Mouse (Mus musculus) forebrain, embryonic 16.5 days (tissue): Measurements from ENCODE around the gene Mtmr11. TPM values are rescaled to one million over a fixed set of nuclear protein-coding genes. Genes with fewer than 3 reads are reported as not detected.

Source experiments
- ATAC-seq: fragments of 200-750 bp; cut with Nextera tagmentation; 2 replicates; pipeline ENCODE4 v1.8.0; 2017; ENCODE audit warnings: mild to moderate bottlenecking, moderate library complexity
- H3K27ac ChIP-seq: fragments of 300-500 bp; sonication (generic); 2 replicates; pipeline ENCODE4 v1.5.1; 2014; ENCODE audit warnings: low read length, control low read depth
- H3K27me3 ChIP-seq: fragments of 300-500 bp; sonication (generic); replicated peaks from 2 replicates; pipeline ENCODE4 v1.6.1; 2014; ENCODE audit warnings: low read length; ENCODE audit not compliant: control insufficient read depth, insufficient read depth
- H3K36me3 ChIP-seq: fragments of 300-500 bp; sonication (generic); 2 replicates; pipeline ENCODE4 v1.6.1; 2014; ENCODE audit not compliant: control insufficient read depth, insufficient read depth
- H3K4me1 ChIP-seq: fragments of 300-500 bp; sonication (generic); replicated peaks from 2 replicates; pipeline ENCODE4 v1.6.1; 2014; ENCODE audit warnings: low read length; ENCODE audit not compliant: control insufficient read depth, insufficient read depth
- H3K4me2 ChIP-seq: fragments of 300-500 bp; sonication (generic); 2 replicates; pipeline ENCODE4 v1.6.1; 2014; ENCODE audit warnings: mild to moderate bottlenecking, low read length, control low read depth
- H3K4me3 ChIP-seq: fragments of 300-500 bp; sonication (generic); replicated peaks from 2 replicates; pipeline ENCODE4 v1.5.1; 2014; ENCODE audit warnings: mild to moderate bottlenecking, low read length, control low read depth
- H3K9ac ChIP-seq: fragments of 300-500 bp; sonication (generic); replicated peaks from 2 replicates; pipeline ENCODE4 v1.6.1; 2014; ENCODE audit warnings: low read depth, low read length, control low read depth
- H3K9me3 ChIP-seq: fragments of 300-500 bp; sonication (generic); 2 replicates; pipeline ENCODE4 v1.6.1; 2016; ENCODE audit warnings: low read length; ENCODE audit not compliant: control insufficient read depth
- WGBS: fragments of 180-500 bp; shearing (Covaris S2); extraction: QIAGEN DNeasy Blood & Tissue Kit; methylation state at CpG from one replicate; pipeline ENCODE4 v1.1.7; 2014; 5-methylcytosine and 5-hydroxymethylcytosine counted together
- polyA plus RNA-seq: library from polyadenylated mRNA; unstranded; fragments of >200 nt; fragmentation: Nextera tagmentation; extraction: Ambion mirVana; gene quantifications from 2 replicates; pipeline ENCODE4 v1.2.1, GENCODE M21; 2015

Gene Mtmr11
- 7.8 and 11.5 TPM in 2 replicates for polyA plus RNA-seq

DNA sequence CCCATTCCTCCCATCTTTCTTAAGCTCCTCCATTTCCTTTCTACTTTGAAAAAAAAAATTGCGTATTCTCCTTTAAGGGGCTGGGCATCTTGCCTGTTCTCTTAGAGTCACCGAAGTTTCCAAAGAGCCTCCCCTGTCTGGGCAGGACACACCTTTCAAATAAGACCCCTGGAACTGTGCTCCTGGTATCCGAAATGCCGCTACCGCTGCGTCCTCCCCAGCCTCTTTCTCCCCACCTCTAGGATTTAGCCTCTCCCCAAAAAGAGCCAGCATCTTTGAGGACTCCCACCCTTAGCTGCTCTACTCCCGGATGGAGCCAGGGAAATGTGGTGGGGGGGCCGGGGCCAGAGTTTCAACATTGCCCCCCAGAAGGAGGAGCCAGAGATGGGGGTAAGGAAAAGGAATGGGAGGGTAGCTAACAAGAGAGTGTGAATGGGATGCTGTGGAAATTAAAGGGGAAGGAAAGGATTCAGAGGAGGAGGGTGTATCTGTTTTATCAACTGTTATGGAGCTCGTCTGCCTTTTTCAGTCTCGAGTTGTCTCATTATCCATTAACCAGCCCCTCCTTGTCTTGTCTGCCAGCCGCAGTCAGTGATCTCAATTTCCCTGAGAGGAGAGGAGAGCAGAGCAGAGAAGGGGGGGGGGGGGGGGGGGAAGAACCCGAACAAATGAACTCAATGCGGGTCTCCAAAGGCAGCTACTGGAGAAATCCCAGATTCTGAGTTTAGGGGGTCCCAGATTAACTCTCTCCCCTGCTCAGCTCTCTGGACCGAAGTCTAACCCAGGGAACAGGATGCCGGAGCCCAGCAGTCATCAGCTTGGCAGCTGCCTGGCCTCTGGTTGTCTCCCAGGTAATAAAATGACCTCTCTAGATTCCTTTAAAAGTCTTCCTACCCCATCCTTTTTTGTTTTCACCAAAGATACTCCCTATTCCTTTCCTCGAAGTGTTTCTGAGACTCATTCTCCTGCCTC, at the start of gene Mtmr11:
Gene Mtmr11 (plus strand): TSS at position 136 of the 972 bp plus-strand sequence.
- Histone ChIP-seq H3K27me3 (no peaks in the 10 kb centered on the region), H3K4me1 (peaks cover 22% of the 10 kb centered on the region), H3K4me2 (peak within 1 kb of the TSS; percentile 99), H3K9ac (peak within 1 kb of the TSS; percentile 56), H3K36me3 (no peaks in the 10 kb centered on the region), H3K27ac (peak within 1 kb of the TSS; percentile 44), H3K9me3 (no peaks in the 10 kb centered on the region), H3K4me3 (peak within 1 kb of the TSS; percentile 51)
- WGBS, result 7% methylated on average over 16 of the region's 16 CpGs
- ATAC-seq, result 0 out of 2 replicates have a peak, but pooled peaks have one; percentile 31

DNA sequence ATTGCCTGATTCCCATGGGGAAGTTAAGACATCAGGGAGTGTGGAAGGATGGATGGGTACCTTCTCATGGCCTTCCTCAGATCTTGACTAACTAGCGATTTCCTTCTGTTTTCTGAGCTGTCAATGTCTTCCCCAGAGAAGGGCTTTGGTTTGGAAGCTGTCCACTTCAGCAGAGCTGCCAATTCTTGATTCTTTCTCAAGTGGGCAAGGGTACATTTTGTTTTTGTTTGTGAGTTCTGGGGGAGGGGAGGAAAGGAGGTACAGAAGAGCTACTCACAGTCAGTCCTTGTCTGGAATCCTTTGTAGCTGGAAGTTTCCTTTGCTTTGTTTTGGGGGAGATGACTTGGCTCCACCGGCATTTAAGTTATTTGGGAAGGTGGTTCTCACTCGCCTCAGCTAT, 48.6 kb upstream of the Mtmr11 start:
- H3K9ac ChIP-seq, result no peak overlapping the region
- H3K4me2 ChIP-seq, result no peak overlapping the region
- 58% methylated on average over 3 of the region's 3 CpGs for whole genome bisulfite sequencing
- H3K9me3 ChIP-seq, result no peaks in the 10 kb centered on the region
- no peaks in the 10 kb centered on the region for H3K27me3 ChIP-seq
- no peaks in the 10 kb centered on the region; the same call in 1 of the 2 replicates for H3K4me1 ChIP-seq
- H3K36me3 ChIP-seq, result no peaks in the 10 kb centered on the region
- no peak overlapping the region for H3K4me3 ChIP-seq
- H3K27ac ChIP-seq, result no peak overlapping the region
- no peak for ATAC-seq

DNA sequence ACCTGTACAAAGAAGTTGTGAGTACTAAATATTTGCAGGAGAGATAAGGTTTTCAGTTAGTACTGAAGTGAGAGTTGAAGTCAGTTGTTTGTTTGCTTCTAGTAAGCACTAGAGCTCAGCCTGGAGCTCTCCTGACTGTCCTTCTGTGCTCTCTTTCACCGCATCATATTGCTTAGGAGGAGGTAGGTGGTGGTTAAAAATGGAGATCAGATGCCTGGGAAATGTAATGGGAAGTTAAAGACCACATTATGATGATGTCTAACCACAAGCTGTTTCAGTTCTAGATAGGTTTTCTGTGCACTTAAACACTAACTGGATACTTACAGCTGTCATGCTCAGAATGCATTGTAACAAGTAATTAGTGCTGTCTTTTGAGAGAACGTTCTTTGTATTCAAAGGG, 43.7 kb upstream of the Mtmr11 start:
- Histone ChIP-seq H3K4me1 (no peaks in the 10 kb centered on the region; the same call in 1 of the 2 replicates), H3K9me3 (no peaks in the 10 kb centered on the region), H3K4me3 (no peak overlapping the region), H3K36me3 (no peaks in the 10 kb centered on the region), H3K27ac (no peak overlapping the region; the same call in 1 of the 2 replicates), H3K4me2 (no peak overlapping the region), H3K9ac (no peak overlapping the region), H3K27me3 (no peaks in the 10 kb centered on the region)
- 67% methylated on average over 2 of the region's 2 CpGs for WGBS
- no peak for ATAC-seq

DNA sequence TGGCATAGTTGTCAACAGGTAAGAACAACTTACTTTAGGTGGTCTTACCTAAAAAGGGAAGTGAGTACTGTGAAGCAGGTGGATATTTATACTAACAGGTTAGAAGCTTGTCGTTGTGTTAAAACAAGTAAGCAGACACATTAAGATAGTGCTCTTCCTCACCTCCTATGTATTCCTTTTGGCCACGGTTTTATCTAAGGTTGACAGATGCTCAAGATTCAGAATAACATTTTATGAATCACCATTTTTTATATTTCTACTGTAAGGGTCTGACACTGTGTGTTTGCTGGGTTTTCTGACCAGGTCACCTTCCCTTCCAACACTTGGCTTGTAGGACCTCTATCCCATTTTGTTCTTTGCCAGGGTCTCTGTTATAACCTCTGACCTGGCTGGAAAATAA, 43.1 kb upstream of the Mtmr11 start:
- no peaks in the 10 kb centered on the region for H3K27me3 ChIP-seq
- 94% methylated on average over 2 of the region's 2 CpGs for WGBS
- ATAC-seq, result no peak
- no peaks in the 10 kb centered on the region for H3K9me3 ChIP-seq
- H3K4me1 ChIP-seq, result no peaks in the 10 kb centered on the region
- H3K27ac ChIP-seq, result no peak overlapping the region
- no peaks in the 10 kb centered on the region for H3K36me3 ChIP-seq
- no peak overlapping the region for H3K9ac ChIP-seq
- H3K4me3 ChIP-seq, result no peak overlapping the region
- no peak overlapping the region for H3K4me2 ChIP-seq

DNA sequence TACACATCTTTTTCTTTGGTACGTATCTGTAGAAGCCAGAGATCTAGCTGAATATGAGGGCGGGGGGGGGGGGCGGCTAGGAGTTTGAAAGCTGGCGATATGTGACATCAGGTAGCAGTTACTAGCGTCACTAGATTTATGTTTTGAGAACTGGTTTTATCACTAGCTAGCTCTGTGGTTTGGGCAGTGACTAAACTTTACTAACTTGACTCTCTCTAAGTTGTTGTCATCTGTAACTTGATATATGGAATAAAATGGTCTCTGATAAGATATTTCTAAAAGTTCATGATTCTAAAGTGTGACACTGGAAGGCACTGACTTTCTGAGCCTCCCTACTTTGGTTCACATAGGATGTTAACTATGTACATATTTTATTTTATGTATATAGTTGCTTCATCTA, 37.6 kb upstream of the Mtmr11 start:
- Histone ChIP-seq H3K9ac (no peak overlapping the region), H3K4me3 (no peak overlapping the region), H3K4me1 (no peaks in the 10 kb centered on the region), H3K27ac (no peak overlapping the region), H3K36me3 (no peaks in the 10 kb centered on the region), H3K9me3 (no peaks in the 10 kb centered on the region), H3K4me2 (no peak overlapping the region), H3K27me3 (no peaks in the 10 kb centered on the region)
- ATAC-seq, result no peak
- WGBS, result 89% methylated on average over 5 of the region's 5 CpGs

DNA sequence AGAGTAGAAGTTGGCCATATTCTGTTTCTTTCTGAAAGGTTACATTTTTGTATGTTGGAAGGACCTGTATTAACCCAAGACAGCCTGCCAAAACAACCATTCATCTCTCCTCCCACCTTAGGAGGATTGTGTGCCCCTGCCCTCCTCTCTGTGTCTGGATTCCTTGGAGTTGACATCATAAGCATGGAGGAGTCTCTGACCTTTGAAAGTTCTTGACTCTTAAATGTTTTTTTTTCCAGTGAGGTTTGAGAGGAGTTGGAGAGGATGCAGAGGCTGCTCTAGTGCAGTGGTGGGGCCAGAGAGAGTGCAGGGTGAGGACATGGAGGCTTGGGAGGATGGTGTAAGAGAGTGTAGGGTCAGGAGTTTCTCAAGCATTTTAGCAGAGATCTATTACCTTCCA, 33.7 kb upstream of the Mtmr11 start:
- no peaks in the 10 kb centered on the region for H3K27me3 ChIP-seq
- H3K4me1 ChIP-seq, result no peaks in the 10 kb centered on the region
- no peak overlapping the region for H3K4me3 ChIP-seq
- no peak overlapping the region for H3K4me2 ChIP-seq
- no peaks in the 10 kb centered on the region for H3K9me3 ChIP-seq
- ATAC-seq, result no peak
- H3K36me3 ChIP-seq, result no peaks in the 10 kb centered on the region
- H3K27ac ChIP-seq, result no peak overlapping the region
- no peak overlapping the region for H3K9ac ChIP-seq

DNA sequence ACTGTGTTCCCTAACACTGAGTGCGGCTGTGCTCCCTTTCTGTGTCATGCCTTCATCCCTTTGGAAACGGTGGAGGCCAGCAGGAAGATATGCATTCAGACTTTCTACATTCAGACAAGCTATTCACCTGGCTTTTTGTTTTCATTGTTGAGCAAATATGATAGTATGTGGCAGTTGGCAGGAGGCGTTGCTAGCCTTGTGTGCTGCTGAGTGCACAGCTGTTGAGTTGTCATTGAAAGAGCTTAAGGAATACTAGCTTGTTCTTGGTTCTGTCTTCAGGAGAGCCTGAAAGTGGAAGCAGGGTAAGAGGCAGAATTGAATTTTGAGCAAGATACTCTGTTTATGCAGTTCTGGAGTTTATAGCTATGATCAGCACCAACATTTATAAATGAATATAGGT, 29.3 kb upstream of the Mtmr11 start:
- H3K36me3 ChIP-seq, result no peaks in the 10 kb centered on the region
- H3K4me1 ChIP-seq, result no peaks in the 10 kb centered on the region
- no peak overlapping the region for H3K27ac ChIP-seq
- 66% methylated on average over 3 of the region's 3 CpGs for WGBS
- no peak overlapping the region for H3K4me2 ChIP-seq
- no peak overlapping the region for H3K4me3 ChIP-seq
- H3K9me3 ChIP-seq, result no peaks in the 10 kb centered on the region
- no peak for ATAC-seq
- H3K27me3 ChIP-seq, result no peaks in the 10 kb centered on the region
- no peak overlapping the region for H3K9ac ChIP-seq

DNA sequence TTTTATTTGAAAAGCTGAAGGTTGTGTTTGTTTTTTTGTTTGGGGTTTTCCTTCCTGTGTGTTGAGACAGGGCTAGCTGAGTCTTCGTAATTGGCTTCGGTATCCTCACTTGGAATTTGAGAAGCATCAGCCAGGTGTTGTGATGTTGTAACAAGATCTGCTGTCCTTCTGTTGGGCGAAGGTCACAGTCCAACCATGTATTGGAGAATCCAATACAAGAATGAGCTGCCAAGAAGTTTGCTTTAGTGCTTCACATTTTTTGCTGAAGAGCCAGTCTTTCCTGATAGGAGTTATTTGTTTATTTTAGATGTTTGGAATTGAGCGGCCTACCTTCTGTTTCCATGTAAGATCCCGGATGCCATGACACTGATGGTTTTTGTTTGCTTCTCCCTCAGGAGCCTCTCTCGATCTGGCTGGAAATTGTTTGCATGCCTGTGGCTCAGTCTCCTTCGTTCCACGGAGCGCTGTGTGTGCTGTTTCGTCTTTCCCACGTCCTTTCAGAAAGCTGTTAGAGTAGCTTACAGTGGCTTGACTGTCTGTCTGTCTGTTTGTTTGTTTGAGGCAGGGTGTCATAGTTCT, 28.4 kb upstream of the Mtmr11 start:
- H3K4me2 ChIP-seq, result no peak overlapping the region

DNA sequence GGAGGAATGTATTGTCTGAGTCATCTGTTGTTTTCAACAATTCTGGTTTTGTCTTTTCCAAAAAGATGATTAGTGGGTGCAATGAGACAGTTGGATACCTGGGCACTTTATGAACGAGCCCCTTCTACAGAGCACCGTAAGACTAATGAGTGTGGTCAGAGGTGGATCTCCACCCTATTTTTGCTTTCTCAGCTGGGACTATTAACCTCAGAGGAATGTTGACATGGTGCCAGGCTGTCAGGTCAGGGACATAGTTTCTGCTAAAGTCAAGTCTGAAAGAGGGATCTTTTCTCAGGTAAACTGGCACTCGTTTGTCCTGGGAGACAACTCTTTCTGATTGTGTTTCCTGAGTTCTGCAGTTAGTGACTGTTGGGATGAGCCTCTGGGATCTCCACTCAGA, 26.8 kb upstream of the Mtmr11 start:
- 75% methylated on average over 3 of the region's 3 CpGs for WGBS
- no peak for ATAC-seq
- H3K27me3 ChIP-seq, result no peaks in the 10 kb centered on the region

More for the DNA sequence above, 28.4 kb upstream of the Mtmr11 start:
- no peak for ATAC-seq
- H3K9ac ChIP-seq, result no peak overlapping the region
- WGBS, result 74% methylated on average over 11 of the region's 11 CpGs
- H3K27ac ChIP-seq, result no peak overlapping the region
- H3K27me3 ChIP-seq, result no peaks in the 10 kb centered on the region
- H3K4me3 ChIP-seq, result no peak overlapping the region
- H3K36me3 ChIP-seq, result no peaks in the 10 kb centered on the region
- H3K9me3 ChIP-seq, result no peaks in the 10 kb centered on the region
- H3K4me1 ChIP-seq, result no peaks in the 10 kb centered on the region

More for the DNA sequence above, 26.8 kb upstream of the Mtmr11 start:
- Histone ChIP-seq H3K9me3 (no peaks in the 10 kb centered on the region), H3K4me2 (no peak overlapping the region), H3K9ac (no peak overlapping the region), H3K36me3 (no peaks in the 10 kb centered on the region), H3K27ac (no peak overlapping the region), H3K4me3 (no peak overlapping the region), H3K4me1 (no peaks in the 10 kb centered on the region)
